ENCODE assay signal across 27 mouse cellular contexts in genomic region chr6:70735528-70735927, GRCm38 (mm10). TPM values are rescaled to one million over a fixed set of nuclear protein-coding genes. Genes with fewer than 3 reads are reported as not detected.
DNase-seq lines count a peak whose midpoint lies in the region; ATAC-seq and TF ChIP-seq lines count a peak whose summit lies in the region.
"Had no signal": no experiment of that assay in that cellular context is flagged by ENCODE, and none has a peak within 500 bp of the region (broad histone marks: within the 10 kb centered on the region; RNA-seq: fewer than 3 reads in every experiment).

No protein-coding gene starts in this region.

- peak overlapping the region; percentile 14; the same call in 1 of the 2 replicates for H3K27ac ChIP-seq in bone marrow, adult 2 months (ENCODE audit: control insufficient read depth, insufficient read depth, low read depth, low read length, poor library complexity)
- no peak overlapping the region for H3K27ac ChIP-seq in forebrain, embryonic 11.5 days (ENCODE audit: low read depth, low read length)
- H3K27ac ChIP-seq: embryonic facial prominence, embryonic 10.5 days; embryonic facial prominence, embryonic 15.5 days; forebrain, embryonic 13.5 days; heart, embryonic 10.5 days; heart, embryonic 15.5 days; hindbrain, postnatal 0 days; kidney, postnatal 0 days; midbrain, embryonic 13.5 days had no signal

- no peak overlapping the region for H3K4me3 ChIP-seq in bone marrow, adult 2 months (replicated peaks; ENCODE audit: control insufficient read depth, low read depth, low read length)
- no peak overlapping the region for H3K4me3 ChIP-seq in forebrain, embryonic 11.5 days (ENCODE audit: low read depth, low read length)
- H3K4me3 ChIP-seq: embryonic facial prominence, embryonic 10.5 days; embryonic facial prominence, embryonic 15.5 days; forebrain, embryonic 13.5 days; heart, embryonic 10.5 days; heart, embryonic 15.5 days; midbrain, embryonic 13.5 days had no signal

- no peak for TF ChIP-seq CTCF in bone marrow, adult 2 months (IDR thresholded peaks at IDR 0.05; ENCODE audit: control insufficient read depth, insufficient read depth, low read length)

- H3K36me3 ChIP-seq in splenic B cell, adult 2 months (ENCODE audit: control insufficient read depth, insufficient read depth, low read length, poor library complexity, severe bottlenecking): peaks cover 10% of the 10 kb centered on the region; the same call in 1 of the 2 replicates
- H3K36me3 ChIP-seq in forebrain, embryonic 11.5 days (ENCODE audit: control insufficient read depth, insufficient read depth, low read length): no peaks in the 10 kb centered on the region
- H3K36me3 ChIP-seq: embryonic facial prominence, embryonic 10.5 days; embryonic facial prominence, embryonic 15.5 days; heart, embryonic 10.5 days; heart, embryonic 15.5 days; midbrain, embryonic 13.5 days had no signal

- peak; percentile 48 to 61 for DNase-seq in spleen, adult 18-20 months
- DNase-seq in spleen, postnatal 14 days (ENCODE audit: low spot score in 2 of 2): no peak
- peak; percentile 88 for DNase-seq in splenic B cell, adult 2 months (ENCODE audit: low read depth, low spot score)
- no peak for DNase-seq in kidney, postnatal 14 days
- no peak for DNase-seq in forebrain, embryonic 11.5 days (ENCODE audit: low spot score)
- DNase-seq: adrenal gland, postnatal 25 days; cerebellum, adult 18-20 months; cerebellum, postnatal 10 days; gastrocnemius, postnatal 10 days; heart, adult 11 months; kidney, adult 8-10 months; lung, postnatal 10 days; retina, postnatal 1 day; right cerebral cortex, postnatal 14 days; thymus, postnatal 25 days had no signal

- peaks cover 2% of the 10 kb centered on the region for H3K4me1 ChIP-seq in bone marrow, adult 2 months (ENCODE audit: control insufficient read depth, insufficient read depth, low read length)
- no peaks in the 10 kb centered on the region for H3K4me1 ChIP-seq in forebrain, embryonic 11.5 days (replicated peaks; ENCODE audit: control insufficient read depth, insufficient read depth, low read length)
- H3K4me1 ChIP-seq: embryonic facial prominence, embryonic 10.5 days; embryonic facial prominence, embryonic 15.5 days; forebrain, embryonic 13.5 days; heart, embryonic 10.5 days; heart, embryonic 15.5 days; midbrain, embryonic 13.5 days had no signal

- ATAC-seq in megakaryocyte progenitor cell, adult 5-6 weeks (replicated peaks; ENCODE audit: poor library complexity): peak; percentile 37; the same call in 1 of the 2 replicates
- no peak for ATAC-seq in forebrain, embryonic 11.5 days (replicated peaks; ENCODE audit: low FRiP score)
- ATAC-seq: forebrain, embryonic 13.5 days; hindbrain, postnatal 0 days; intestine, embryonic 16.5 days; midbrain, embryonic 13.5 days had no signal

- H3K4me2 ChIP-seq in forebrain, embryonic 11.5 days (ENCODE audit: low read depth, low read length, severe bottlenecking): no peak overlapping the region
- H3K4me2 ChIP-seq: embryonic facial prominence, embryonic 15.5 days; forebrain, embryonic 13.5 days; heart, embryonic 15.5 days; liver, embryonic 11.5 days; midbrain, embryonic 13.5 days had no signal

- no peaks in the 10 kb centered on the region for H3K9me3 ChIP-seq in forebrain, embryonic 11.5 days (ENCODE audit: control insufficient read depth, low read length)
- H3K9me3 ChIP-seq: embryonic facial prominence, embryonic 10.5 days; embryonic facial prominence, embryonic 15.5 days; forebrain, embryonic 13.5 days; heart, embryonic 10.5 days; heart, embryonic 15.5 days; midbrain, embryonic 13.5 days had no signal

- WGBS in bone marrow, adult 2 months: 54% methylated on average over 2 of the region's 2 CpGs
- WGBS in forebrain, embryonic 11.5 days: 93% methylated on average over 2 of the region's 2 CpGs

- no peak for TF ChIP-seq POLR2A in bone marrow, adult 2 months (IDR thresholded peaks at IDR 0.05; ENCODE audit: borderline replicate concordance, control insufficient read depth, low read depth, low read length)

- H3K27me3 ChIP-seq in splenic B cell, adult 2 months (ENCODE audit: control insufficient read depth, insufficient read depth, low read length, poor library complexity, severe bottlenecking): no peaks in the 10 kb centered on the region
- no peaks in the 10 kb centered on the region for H3K27me3 ChIP-seq in forebrain, embryonic 11.5 days (ENCODE audit: control insufficient read depth, insufficient read depth, low read length)
- H3K27me3 ChIP-seq: embryonic facial prominence, embryonic 15.5 days; forebrain, embryonic 13.5 days; heart, embryonic 15.5 days; midbrain, embryonic 13.5 days had no signal

- no peak overlapping the region for H3K9ac ChIP-seq in forebrain, embryonic 11.5 days (ENCODE audit: low read length)
- H3K9ac ChIP-seq: embryonic facial prominence, embryonic 15.5 days; forebrain, embryonic 13.5 days; heart, embryonic 15.5 days; midbrain, embryonic 13.5 days had no signal

RNA-seq across cellular contexts. Expression of gene Rpia, which starts 56.5 kb away (rescaled TPM):
- 65.3 and 78.5 TPM in 2 replicates for polyA plus RNA-seq in bone marrow, adult 2 months (2011; ENCODE audit: insufficient read depth, insufficient read length, low replicate concordance, missing spikeins)
- 105 and 110 TPM in 2 replicates for total RNA-seq in megakaryocyte progenitor cell, adult 5-6 weeks (2015)
- 209 and 250 TPM in 2 replicates for total RNA-seq in megakaryocyte progenitor cell, adult 5-6 weeks (2017)
- polyA plus RNA-seq in forebrain, embryonic 11.5 days (2014; fragmentation: Nextera tagmentation; extraction: Ambion mirVana): 2.0 and 3.3 TPM in 2 replicates

Comparison
In these comparisons a context has a peak if more than half of its experiments do, and no peak if none do; other contexts are left out.
1. DNase-seq: peak in spleen, adult 18-20 months (2 of 2) and splenic B cell, adult 2 months (single experiment); none in spleen, postnatal 14 days (0 of 2), kidney, postnatal 14 days (single experiment) and forebrain, embryonic 11.5 days (single experiment).
2. RNA of gene Rpia, which starts 56.5 kb away (polyA plus RNA-seq): 65.3 to 78.5 TPM in bone marrow, adult 2 months; 2.0 to 3.3 TPM in forebrain, embryonic 11.5 days; every median in the first group is over 10 times any median in the second.